Mouse (Mus musculus) right cerebral cortex, postnatal 25 days (tissue): ENCODE results near the gene Ubr2.

Experiments
- DNase-seq: peaks from one replicate; pipeline ENCODE4 v3.0.0; 2022

Gene Ubr2

GRCm38 (mm10) chr17:47009898-47010721 lies at the start of gene Ubr2:
Gene Ubr2 (minus strand): TSS chr17:47010556.
- DNase-seq: peak; percentile 89

GRCm38 (mm10) chr17:47059836-47060360 lies 49.5 kb upstream of the Ubr2 start:
- no peak for DNase-seq

- DNase-seq: no peak
These were observed 47.6 kb upstream of the Ubr2 start for GRCm38 (mm10) chr17:47057966-47058365.

- DNase-seq: no peak
These were observed 46.1 kb upstream of the Ubr2 start for GRCm38 (mm10) chr17:47056476-47056875.

- DNase-seq: no peak
These were observed 44.8 kb upstream of the Ubr2 start for GRCm38 (mm10) chr17:47055121-47055520.

- no peak for DNase-seq
These were observed 44.3 kb upstream of the Ubr2 start for GRCm38 (mm10) chr17:47054613-47055012.

GRCm38 (mm10) chr17:47050678-47051077 lies 40.3 kb upstream of the Ubr2 start:
- no peak for DNase-seq

GRCm38 (mm10) chr17:47042866-47043265 lies 32.5 kb upstream of the Ubr2 start:
- no peak for DNase-seq

- DNase-seq: peak; percentile 85
These were observed 28.8 kb upstream of the Ubr2 start for GRCm38 (mm10) chr17:47038844-47039803.

- DNase-seq: no peak
These were observed 24.2 kb upstream of the Ubr2 start for GRCm38 (mm10) chr17:47034536-47034935.

- no peak for DNase-seq
These were observed 23.3 kb upstream of the Ubr2 start for GRCm38 (mm10) chr17:47033643-47034042.

- no peak for DNase-seq
These were observed 14.4 kb upstream of the Ubr2 start for GRCm38 (mm10) chr17:47024805-47025204.

GRCm38 (mm10) chr17:47023369-47023768 lies 13.0 kb upstream of the Ubr2 start:
- DNase-seq: no peak

GRCm38 (mm10) chr17:47012896-47013295 lies 2.5 kb upstream of the Ubr2 start:
- no peak for DNase-seq

- no peak for DNase-seq
These were observed 1.3 kb upstream of the Ubr2 start for GRCm38 (mm10) chr17:47011661-47012043.

- DNase-seq: peak; percentile 62
These were observed 635 bp upstream of the Ubr2 start for GRCm38 (mm10) chr17:47010722-47011660.

- DNase-seq: no peak
These were observed 834 bp downstream of the Ubr2 start for GRCm38 (mm10) chr17:47009546-47009897.

GRCm38 (mm10) chr17:47009016-47009415 lies 1.3 kb downstream of the Ubr2 start:
- no peak for DNase-seq

GRCm38 (mm10) chr17:47008506-47008905 lies 1.9 kb downstream of the Ubr2 start:
- DNase-seq: no peak

GRCm38 (mm10) chr17:47006741-47007140 lies 3.6 kb downstream of the Ubr2 start:
- no peak for DNase-seq

- DNase-seq: no peak
These were observed 4.5 kb downstream of the Ubr2 start for GRCm38 (mm10) chr17:47005741-47006405.

- DNase-seq: no peak
These were observed 7.1 kb downstream of the Ubr2 start for GRCm38 (mm10) chr17:47003305-47003704.
